Mouse (Mus musculus) forebrain, postnatal 0 days (tissue): ENCODE data around the gene Syde2. TPM values are rescaled to one million over a fixed set of nuclear protein-coding genes. Genes with fewer than 3 reads are reported as not detected.

Source experiments
- ATAC-seq: fragments of 200-750 bp; cut with Nextera tagmentation; 2 replicates; pipeline ENCODE4 v1.8.0; 2017; ENCODE audit warnings: mild to moderate bottlenecking, moderate library complexity
- DNase-seq: peaks from one replicate; pipeline ENCODE4 v3.0.0-alpha.2; 2015
- H3K27ac ChIP-seq: fragments of 300-500 bp; sonication (generic); 2 replicates; pipeline ENCODE4 v1.5.1; 2014; ENCODE audit warnings: low read depth, mild to moderate bottlenecking, antibody characterized with exemption, low read length, moderate library complexity, mixed read lengths
- H3K27me3 ChIP-seq: fragments of 300-500 bp; sonication (generic); 2 replicates; pipeline ENCODE4 v1.6.1; 2014; ENCODE audit warnings: mild to moderate bottlenecking, low read length, mixed read lengths; ENCODE audit not compliant: insufficient read depth
- H3K36me3 ChIP-seq: fragments of 300-500 bp; sonication (generic); 2 replicates; pipeline ENCODE4 v1.6.1; 2014; ENCODE audit warnings: mild to moderate bottlenecking, moderate library complexity; ENCODE audit not compliant: insufficient read depth
- H3K4me1 ChIP-seq: fragments of 300-500 bp; sonication (generic); 2 replicates; pipeline ENCODE4 v1.6.1; 2014; ENCODE audit warnings: antibody characterized with exemption; ENCODE audit not compliant: insufficient read depth
- H3K4me2 ChIP-seq: fragments of 300-500 bp; sonication (generic); 2 replicates; pipeline ENCODE4 v1.6.1; 2014; ENCODE audit warnings: low read depth, mild to moderate bottlenecking, moderate library complexity
- H3K4me3 ChIP-seq: fragments of 300-500 bp; sonication (generic); 2 replicates; pipeline ENCODE4 v1.5.1; 2014; ENCODE audit warnings: low read depth, low read length, mixed read lengths
- H3K9ac ChIP-seq: fragments of 300-500 bp; sonication (generic); 2 replicates; pipeline ENCODE4 v1.6.1; 2014; ENCODE audit warnings: mild to moderate bottlenecking
- H3K9me3 ChIP-seq: fragments of 300-500 bp; sonication (generic); 2 replicates; pipeline ENCODE4 v1.6.1; 2016; ENCODE audit warnings: low read length
- CTCF ChIP-seq: sonication (generic); IDR thresholded peaks from 2 replicates; pipeline ENCODE4 v1.5.1; 2016; ENCODE audit warnings: antibody characterized with exemption, control low read depth, low read depth
- WGBS: fragments of 180-500 bp; shearing (Covaris S2); extraction: QIAGEN DNeasy Blood & Tissue Kit; methylation state at CpG from one replicate; pipeline ENCODE4 v1.1.7; 2014; 5-methylcytosine and 5-hydroxymethylcytosine counted together
- polyA plus RNA-seq: library from polyadenylated mRNA; unstranded; fragments of >200 nt; fragmentation: Nextera tagmentation; extraction: Ambion mirVana; gene quantifications from 2 replicates; pipeline ENCODE4 v1.2.1, GENCODE M21; 2015
- total RNA-seq: library from RNA; depleted of rRNA; stranded (reverse); fragments of >200 nt; gene quantifications from 2 replicates; pipeline ENCODE4 v1.2.3, GENCODE M21; 2014

Gene Syde2
- total and polyA plus RNA-seq, 2 experiments from 2014 or later: 0.34 to 5.1 TPM

DNA sequence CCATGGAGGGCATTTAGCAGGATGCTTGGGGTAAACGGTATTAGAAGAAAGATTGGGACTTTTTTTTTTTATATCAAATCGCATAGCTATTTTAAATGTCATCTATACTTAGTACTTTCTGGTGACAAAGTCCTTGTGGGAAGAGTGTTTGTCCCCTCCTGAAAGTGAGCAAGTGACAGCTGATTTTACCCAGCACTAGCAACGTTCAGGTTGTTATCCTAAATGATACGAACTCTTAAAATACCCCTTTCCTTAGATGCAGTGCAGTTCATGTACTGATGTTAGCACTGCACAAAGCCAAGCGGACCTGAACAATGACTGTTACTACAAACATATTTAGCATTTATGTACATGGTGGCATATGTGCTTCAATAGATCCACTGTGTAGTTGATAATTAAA lies 20.9 kb upstream of the Syde2 start:
- Histone ChIP-seq H3K4me3 (no peak overlapping the region), H3K36me3 (no peaks in the 10 kb centered on the region), H3K27me3 (peaks cover 7% of the 10 kb centered on the region; the same call in 1 of the 2 replicates), H3K9me3 (no peaks in the 10 kb centered on the region), H3K9ac (no peak overlapping the region), H3K27ac (no peak overlapping the region), H3K4me1 (no peaks in the 10 kb centered on the region), H3K4me2 (no peak overlapping the region)
- WGBS: 90% methylated on average over 5 of the region's 5 CpGs
- no peak for TF ChIP-seq CTCF
- DNase-seq (no peak), ATAC-seq (no peak)

DNA sequence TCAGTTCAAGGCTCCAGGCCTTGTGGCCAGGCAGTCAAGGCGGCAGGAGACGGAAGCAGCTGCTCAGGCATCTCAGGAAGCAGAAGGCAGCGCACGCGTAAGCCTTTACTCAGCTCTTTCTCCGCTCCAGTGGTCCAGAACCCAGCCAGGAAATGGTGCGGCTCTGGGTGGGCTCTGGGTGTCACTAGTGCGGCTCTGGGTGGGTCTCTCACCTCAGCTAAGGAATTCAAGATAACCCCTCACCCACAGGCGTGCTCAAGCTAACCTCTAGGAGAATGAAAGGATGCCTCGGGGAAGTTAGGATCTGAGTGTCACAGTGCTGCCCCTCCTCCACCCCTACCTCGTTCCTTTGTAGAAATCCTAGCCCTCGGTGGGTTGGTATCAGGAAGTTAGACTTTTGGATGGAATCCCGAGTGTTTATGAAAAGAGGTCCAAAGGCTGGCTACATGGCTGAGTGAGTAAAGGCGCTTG lies 18.6 kb upstream of the Syde2 start:
- DNase-seq (no peak), ATAC-seq (no peak)
- no peaks in the 10 kb centered on the region for H3K4me1 ChIP-seq
- WGBS: 62% methylated on average over 14 of the region's 14 CpGs
- H3K27ac ChIP-seq: no peak overlapping the region
- H3K9me3 ChIP-seq: no peaks in the 10 kb centered on the region
- no peaks in the 10 kb centered on the region for H3K27me3 ChIP-seq
- H3K4me3 ChIP-seq: no peak overlapping the region
- no peaks in the 10 kb centered on the region for H3K36me3 ChIP-seq
- H3K9ac ChIP-seq: no peak overlapping the region
- TF ChIP-seq CTCF: no peak
- H3K4me2 ChIP-seq: no peak overlapping the region

DNA sequence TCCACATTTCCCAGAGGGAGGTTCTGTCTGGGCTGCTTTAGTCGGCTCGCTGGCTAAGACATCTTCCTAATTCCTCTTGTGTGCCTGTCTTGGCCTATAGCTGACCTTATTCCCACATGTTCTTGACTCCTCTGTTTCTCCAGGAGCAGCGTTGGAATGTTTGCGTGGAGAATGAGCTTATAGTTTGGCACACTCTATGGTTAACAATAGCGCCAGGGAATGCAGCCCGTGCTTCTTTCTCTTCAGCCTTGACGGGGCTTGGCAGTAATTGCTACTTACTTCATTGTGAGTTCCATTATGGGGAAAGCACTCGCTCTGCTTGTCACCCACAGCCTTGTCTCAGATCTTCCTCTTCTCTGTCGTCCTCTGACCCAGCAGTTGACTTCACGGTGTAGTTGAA lies 16.2 kb upstream of the Syde2 start:
- Histone ChIP-seq H3K4me1 (no peaks in the 10 kb centered on the region), H3K9ac (no peak overlapping the region), H3K27me3 (no peaks in the 10 kb centered on the region), H3K4me2 (no peak overlapping the region), H3K27ac (no peak overlapping the region), H3K4me3 (no peak overlapping the region), H3K9me3 (no peaks in the 10 kb centered on the region), H3K36me3 (no peaks in the 10 kb centered on the region)
- DNase-seq (no peak), ATAC-seq (peak; percentile 45; the same call in 1 of the 2 replicates)
- no peak for TF ChIP-seq CTCF
- WGBS: 42% methylated on average over 10 of the region's 10 CpGs

DNA sequence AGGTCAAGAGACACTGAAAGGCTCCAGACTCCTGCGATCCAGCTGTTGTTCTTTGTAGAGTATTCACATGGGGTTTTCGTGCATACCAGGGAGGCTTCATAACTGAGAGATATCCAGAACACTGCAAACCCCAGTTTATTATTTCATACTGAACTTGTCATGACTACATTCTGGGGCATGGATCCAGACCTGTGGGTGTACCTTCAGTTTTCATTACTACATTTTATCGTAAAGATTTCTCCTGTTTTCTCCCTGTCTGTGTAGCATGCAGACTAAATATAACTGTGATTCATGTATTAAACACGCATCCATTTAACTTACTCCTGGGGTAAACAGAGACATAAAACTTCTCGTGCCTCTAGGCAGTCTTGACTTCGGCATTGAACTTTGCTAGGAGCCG lies 12.7 kb upstream of the Syde2 start:
- no peak for TF ChIP-seq CTCF
- Histone ChIP-seq H3K27ac (no peak overlapping the region), H3K4me3 (no peak overlapping the region), H3K9me3 (no peaks in the 10 kb centered on the region), H3K4me1 (no peaks in the 10 kb centered on the region), H3K4me2 (no peak overlapping the region), H3K36me3 (no peaks in the 10 kb centered on the region), H3K27me3 (no peaks in the 10 kb centered on the region), H3K9ac (no peak overlapping the region)
- ATAC-seq: no peak
- DNase-seq: no peak
- 95% methylated on average over 7 of the region's 7 CpGs for WGBS

DNA sequence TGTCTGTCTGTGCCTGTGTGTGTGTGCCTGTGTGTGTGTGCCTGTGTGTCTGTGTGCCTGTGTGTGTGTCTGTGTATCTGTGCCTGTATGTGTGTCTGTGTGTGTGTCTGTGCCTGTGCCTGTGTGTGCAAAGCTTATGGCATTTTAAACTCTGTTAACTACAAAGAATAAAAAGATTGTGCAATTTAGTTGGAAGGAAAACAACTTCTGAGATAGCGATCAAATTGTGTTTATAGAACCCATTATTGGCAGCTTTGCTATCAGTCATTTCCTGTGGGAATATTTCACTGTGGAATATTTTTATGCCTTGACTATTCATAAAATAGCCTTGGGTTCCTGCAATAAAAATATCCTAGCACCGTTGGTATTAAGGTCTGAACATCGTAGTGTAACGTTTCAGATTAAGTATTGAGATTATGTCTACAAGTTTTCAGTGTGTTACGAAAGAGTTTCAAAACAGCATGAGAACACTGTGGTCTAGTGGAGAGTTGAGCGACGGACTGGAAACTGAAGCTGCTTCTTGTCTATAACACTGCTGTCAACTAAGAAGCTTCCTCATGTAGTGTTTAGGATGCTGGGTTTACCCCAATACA lies 2.2 kb upstream of the Syde2 start:
- ATAC-seq (no peak), DNase-seq (no peak)
- Histone ChIP-seq H3K4me2 (no peak overlapping the region), H3K27me3 (peaks cover 5% of the 10 kb centered on the region; the same call in 1 of the 2 replicates), H3K27ac (no peak overlapping the region), H3K4me3 (no peak overlapping the region), H3K36me3 (no peaks in the 10 kb centered on the region), H3K9me3 (no peaks in the 10 kb centered on the region), H3K4me1 (peaks cover 15% of the 10 kb centered on the region), H3K9ac (no peak overlapping the region)
- whole genome bisulfite sequencing: 89% methylated on average over 7 of the region's 7 CpGs
- no peak for TF ChIP-seq CTCF

DNA sequence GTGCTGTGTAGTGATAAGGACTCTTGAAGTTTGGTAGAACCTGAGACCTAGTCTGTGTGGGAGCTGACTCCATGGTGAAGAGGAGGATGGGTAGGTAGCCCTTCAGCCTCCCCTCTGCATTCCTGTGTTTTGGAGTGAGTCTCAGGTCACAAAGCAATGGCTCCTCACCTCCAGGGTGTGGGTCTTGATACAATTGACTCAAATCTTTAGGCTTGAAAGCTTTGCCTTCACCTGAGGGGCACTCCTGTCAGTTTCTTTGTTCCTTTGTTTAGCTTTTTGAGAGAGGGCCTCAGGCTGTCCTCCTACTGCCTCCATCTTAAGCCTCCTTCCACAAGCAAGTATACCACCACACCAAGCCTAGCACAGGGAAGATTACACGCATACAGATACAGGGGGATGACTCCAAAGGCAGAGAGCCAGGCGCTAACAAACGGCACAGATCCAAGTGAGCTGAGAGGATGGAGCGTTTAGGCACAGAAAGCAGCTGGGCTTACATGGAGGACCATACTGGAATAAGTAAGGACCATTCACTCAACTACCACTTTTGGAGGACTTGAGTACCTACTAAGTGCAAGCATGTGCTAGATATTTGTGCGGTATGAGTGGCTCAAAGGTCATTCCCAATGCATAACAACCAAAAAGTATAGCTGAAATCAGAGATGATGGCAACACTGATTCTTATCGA lies 1.2 kb upstream of the Syde2 start:
- H3K4me2 ChIP-seq: no peak overlapping the region
- no peak overlapping the region for H3K9ac ChIP-seq
- H3K4me3 ChIP-seq: no peak overlapping the region
- WGBS: 49% methylated on average over 6 of the region's 6 CpGs
- no peak for TF ChIP-seq CTCF
- DNase-seq (no peak), ATAC-seq (no peak)
- no peaks in the 10 kb centered on the region for H3K9me3 ChIP-seq
- H3K36me3 ChIP-seq: no peaks in the 10 kb centered on the region
- H3K4me1 ChIP-seq: peaks cover 15% of the 10 kb centered on the region
- H3K27me3 ChIP-seq: peaks cover 5% of the 10 kb centered on the region; the same call in 1 of the 2 replicates
- no peak overlapping the region for H3K27ac ChIP-seq

DNA sequence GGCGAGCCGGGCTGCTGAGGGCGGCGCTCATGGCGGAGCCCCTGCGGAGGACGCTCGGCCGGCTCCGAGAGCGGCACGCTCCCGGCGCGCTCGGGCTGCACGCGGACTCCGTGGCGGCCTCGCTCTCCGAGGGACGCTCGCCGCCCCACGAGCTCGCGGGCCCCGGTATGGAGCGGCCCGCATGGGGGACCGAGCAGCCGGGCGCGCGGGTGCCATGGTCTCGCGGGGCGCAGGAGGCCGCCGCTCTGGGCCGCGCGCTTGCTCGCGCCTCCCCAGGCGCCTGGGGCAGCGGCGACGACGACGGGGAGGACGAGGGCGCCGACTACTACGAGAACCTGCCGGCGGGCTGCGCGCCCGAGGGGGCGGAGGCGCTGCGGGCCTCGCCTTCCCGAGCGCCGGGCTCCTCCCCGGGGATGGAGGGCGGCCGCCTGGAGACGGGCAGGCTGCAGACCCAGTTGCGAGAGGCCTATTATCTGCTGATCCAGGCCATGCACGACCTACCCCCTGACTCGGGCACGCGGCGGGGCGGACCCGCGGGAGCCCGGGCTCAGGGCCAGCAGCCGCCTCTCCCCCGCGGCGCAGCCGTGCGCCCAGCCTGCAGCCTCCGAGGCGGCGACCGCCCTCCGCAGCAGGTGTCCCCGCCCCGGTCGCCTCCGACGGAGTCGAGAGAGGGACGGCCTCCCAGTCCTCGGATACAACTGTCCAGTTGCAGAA lies 457 bp downstream of the Syde2 start:
- Histone ChIP-seq H3K4me2 (peak overlapping the region; percentile 79), H3K9ac (peak overlapping the region; percentile 67), H3K27ac (peak overlapping the region; percentile 57; the same call in 1 of the 2 replicates), H3K9me3 (no peaks in the 10 kb centered on the region), H3K4me3 (peak overlapping the region; percentile 70), H3K27me3 (peaks cover 5% of the 10 kb centered on the region; the same call in 1 of the 2 replicates), H3K36me3 (no peaks in the 10 kb centered on the region), H3K4me1 (peaks cover 15% of the 10 kb centered on the region)
- ATAC-seq: peak; percentile 82
- 1% methylated on average over 75 of the region's 101 CpGs for WGBS
- peak; percentile 67 for DNase-seq
- TF ChIP-seq CTCF: no peak
